Mouse (Mus musculus) myocyte (in vitro differentiated cells): ENCODE data around the gene Rpn2.

ENCODE experiments used
- CEBPB ChIP-seq: IDR thresholded peaks from 2 replicates; pipeline ENCODE4 v1.6.1; 2011; ENCODE audit warnings: mild to moderate bottlenecking, moderate library complexity; ENCODE audit not compliant: poor library complexity, insufficient read depth, severe bottlenecking
- MAX ChIP-seq: IDR thresholded peaks from one replicate; pipeline ENCODE4 v1.6.1; 2011; ENCODE audit warnings: low read depth, mild to moderate bottlenecking, control low read depth
- MYOD1 ChIP-seq, 3 experiments: IDR thresholded peaks; one replicate each; pipeline ENCODE4 v1.6.1; 2011; ENCODE audit warnings: control low read depth in 2 of 3, low read depth in 2 of 3, mild to moderate bottlenecking in 2 of 3, moderate library complexity in 1 of 3; ENCODE audit not compliant: insufficient read length in 2 of 3, control insufficient read depth in 1 of 3
- MYOG ChIP-seq, 3 experiments: IDR thresholded peaks; one replicate each; pipeline ENCODE4 v1.6.1; 2011; ENCODE audit warnings: control low read depth in 2 of 3, low read depth in 2 of 3, mild to moderate bottlenecking in 2 of 3; ENCODE audit not compliant: insufficient read length in 2 of 3, control insufficient read depth in 1 of 3, insufficient read depth in 1 of 3
- POLR2A ChIP-seq: IDR thresholded peaks from one replicate; pipeline ENCODE4 v1.6.1; 2011; ENCODE audit warnings: low read depth, mild to moderate bottlenecking, control low read depth, moderate library complexity; ENCODE audit not compliant: insufficient read length
- POLR2AphosphoS2 ChIP-seq: IDR thresholded peaks from one replicate; pipeline ENCODE4 v1.6.1; 2011; ENCODE audit warnings: low read depth, control low read depth; ENCODE audit not compliant: insufficient read length
- REST ChIP-seq: IDR thresholded peaks from one replicate; pipeline ENCODE4 v1.6.1; 2011; ENCODE audit warnings: mild to moderate bottlenecking, control low read depth, moderate library complexity; ENCODE audit not compliant: insufficient read depth, insufficient read length
- SRF ChIP-seq: IDR thresholded peaks from one replicate; pipeline ENCODE4 v1.6.1; 2011; ENCODE audit warnings: low read depth; ENCODE audit not compliant: control insufficient read depth, insufficient read length
- TCF12 ChIP-seq: IDR thresholded peaks from one replicate; pipeline ENCODE4 v1.6.1; 2011; ENCODE audit warnings: mild to moderate bottlenecking, control low read depth; ENCODE audit not compliant: poor library complexity, insufficient read depth, severe bottlenecking
- TCF3 ChIP-seq: IDR thresholded peaks from one replicate; pipeline ENCODE4 v1.6.1; 2011; ENCODE audit warnings: low read depth, control low read depth; ENCODE audit not compliant: insufficient read length
- USF1 ChIP-seq: IDR thresholded peaks from one replicate; pipeline ENCODE4 v1.6.1; 2011; ENCODE audit warnings: low read depth, mild to moderate bottlenecking, control low read depth, moderate library complexity

GRCm38 (mm10) chr2:157363031-157363430 lies 84.2 kb downstream of the Rpn2 start:
- TF ChIP-seq POLR2A (no peak), CEBPB (no peak), USF1 (no peak), REST (no peak), MAX (no peak), TCF12 (no peak), MYOD1 (IDR thresholded peaks at IDR 0.05; ENCODE audit: control insufficient read depth in 1 of 3, insufficient read length in 2 of 3, low read depth in 2 of 3) (no peak), POLR2AphosphoS2 (no peak), TCF3 (no peak), MYOG (IDR thresholded peaks at IDR 0.05; ENCODE audit: control insufficient read depth in 1 of 3, insufficient read depth in 1 of 3, insufficient read length in 2 of 3, low read depth in 2 of 3) (no peak), SRF (no peak)
